In the genomic region with DNA sequence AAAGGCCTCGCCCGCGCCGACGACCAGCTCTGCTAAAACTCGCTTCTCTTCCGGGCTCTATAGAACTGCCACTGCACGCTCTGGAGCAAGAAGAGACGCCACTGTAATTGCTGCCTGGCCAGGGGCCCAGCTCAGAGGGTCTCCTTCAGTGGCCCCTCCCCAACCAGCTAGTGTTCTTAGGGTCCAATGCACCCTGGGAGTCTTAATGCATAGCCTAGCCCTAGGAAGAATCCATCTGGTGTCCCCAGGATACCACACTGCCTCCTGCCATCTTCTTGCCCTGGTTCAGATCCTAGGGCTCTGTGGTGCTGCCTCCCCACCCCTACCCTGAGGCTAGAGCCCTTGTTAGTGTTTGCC, we compare ENCODE assay signal across 8 mouse cellular contexts. TPM values are rescaled to one million over a fixed set of nuclear protein-coding genes. Genes with fewer than 3 reads are reported as not detected.
DNase-seq lines count a peak whose midpoint lies in the region; ATAC-seq and TF ChIP-seq lines count a peak whose summit lies in the region.

No protein-coding gene starts in this region.

- no peaks in the 10 kb centered on the region for H3K9me3 ChIP-seq in lung, postnatal 0 days (ENCODE audit: low read length)
- no peaks in the 10 kb centered on the region for H3K9me3 ChIP-seq in forebrain, embryonic 14.5 days (replicated peaks; ENCODE audit: control insufficient read depth, low read length)
- H3K9me3 ChIP-seq in limb, embryonic 11.5 days (ENCODE audit: control insufficient read depth, low read length): no peaks in the 10 kb centered on the region
- no peaks in the 10 kb centered on the region for H3K9me3 ChIP-seq in neural tube, embryonic 14.5 days (ENCODE audit: control insufficient read depth, low read length)

- peak overlapping the region; percentile 72 for H3K4me2 ChIP-seq in lung, postnatal 0 days (replicated peaks; ENCODE audit: low read depth, low read length)
- H3K4me2 ChIP-seq in forebrain, embryonic 14.5 days (ENCODE audit: low read length): peak overlapping the region; percentile 67
- peak overlapping the region; percentile 72 for H3K4me2 ChIP-seq in limb, embryonic 11.5 days (ENCODE audit: low read depth, severe bottlenecking)
- peak overlapping the region; percentile 65 for H3K4me2 ChIP-seq in neural tube, embryonic 14.5 days (ENCODE audit: low read depth, low read length)

- DNase-seq in lung, postnatal 0 days (ENCODE audit: low spot score): no peak
- no peak for DNase-seq in lung, adult 18-20 months
- DNase-seq in forebrain, embryonic 14.5 days (ENCODE audit: low spot score): no peak
- no peak for DNase-seq in limb, embryonic 11.5 days (ENCODE audit: low spot score)
- DNase-seq in spleen, postnatal 14 days (ENCODE audit: low spot score in 2 of 2): no peak
- DNase-seq in cerebellum, adult 11 months: no peak
- DNase-seq in left cerebral cortex, adult 11 months (ENCODE audit: low spot score): no peak

- TF ChIP-seq CTCF in lung, postnatal 0 days (IDR thresholded peaks at IDR 0.05): no peak

- no peak overlapping the region for H3K27ac ChIP-seq in lung, postnatal 0 days (ENCODE audit: low read length)
- H3K27ac ChIP-seq in forebrain, embryonic 14.5 days (ENCODE audit: low read depth, low read length): no peak overlapping the region
- H3K27ac ChIP-seq in limb, embryonic 11.5 days (replicated peaks; ENCODE audit: low read depth, low read length): no peak overlapping the region
- 0 out of 2 replicates have a peak overlapping the region, but pooled peaks have one; percentile 10 for H3K27ac ChIP-seq in neural tube, embryonic 14.5 days (ENCODE audit: low read depth, low read length)

- no peaks in the 10 kb centered on the region for H3K4me1 ChIP-seq in lung, postnatal 0 days (ENCODE audit: insufficient read depth, low read depth, low read length)
- no peaks in the 10 kb centered on the region for H3K4me1 ChIP-seq in forebrain, embryonic 14.5 days (ENCODE audit: control insufficient read depth, insufficient read depth, low read length)
- no peaks in the 10 kb centered on the region for H3K4me1 ChIP-seq in limb, embryonic 11.5 days (ENCODE audit: control insufficient read depth, insufficient read depth, low read length)
- H3K4me1 ChIP-seq in neural tube, embryonic 14.5 days (ENCODE audit: control insufficient read depth, insufficient read depth, low read length): peaks cover 4% of the 10 kb centered on the region; the same call in 1 of the 2 replicates

- 0 out of 2 replicates have a peak overlapping the region, but pooled peaks have one; percentile 23 for H3K9ac ChIP-seq in lung, postnatal 0 days (replicated peaks; ENCODE audit: low read depth)
- peak overlapping the region; percentile 69 for H3K9ac ChIP-seq in forebrain, embryonic 14.5 days (ENCODE audit: low read length)
- peak overlapping the region; percentile 56 for H3K9ac ChIP-seq in limb, embryonic 11.5 days (ENCODE audit: low read length)
- H3K9ac ChIP-seq in neural tube, embryonic 14.5 days (replicated peaks; ENCODE audit: low read depth, low read length): peak overlapping the region; percentile 57

- WGBS in lung, postnatal 0 days: 3% methylated on average over 9 of the region's 9 CpGs
- 5% methylated on average over 9 of the region's 9 CpGs for WGBS in forebrain, embryonic 14.5 days
- WGBS in limb, embryonic 11.5 days: 15% methylated on average over 9 of the region's 9 CpGs
- WGBS in neural tube, embryonic 14.5 days: 17% methylated on average over 9 of the region's 9 CpGs

- H3K27me3 ChIP-seq in lung, postnatal 0 days (replicated peaks; ENCODE audit: insufficient read depth, low read length): no peaks in the 10 kb centered on the region
- no peaks in the 10 kb centered on the region for H3K27me3 ChIP-seq in forebrain, embryonic 14.5 days (replicated peaks; ENCODE audit: control insufficient read depth, insufficient read depth, low read length)
- no peaks in the 10 kb centered on the region for H3K27me3 ChIP-seq in limb, embryonic 11.5 days (ENCODE audit: control insufficient read depth, insufficient read depth, low read length)
- no peaks in the 10 kb centered on the region for H3K27me3 ChIP-seq in neural tube, embryonic 14.5 days (ENCODE audit: control insufficient read depth, insufficient read depth, low read length)

- H3K36me3 ChIP-seq in lung, postnatal 0 days (ENCODE audit: insufficient read depth, low read length): peaks cover 10% of the 10 kb centered on the region
- peaks cover 23% of the 10 kb centered on the region for H3K36me3 ChIP-seq in forebrain, embryonic 14.5 days (ENCODE audit: control insufficient read depth, insufficient read depth, low read length)
- no peaks in the 10 kb centered on the region for H3K36me3 ChIP-seq in limb, embryonic 11.5 days (ENCODE audit: control insufficient read depth, insufficient read depth, low read length)
- peaks cover 9% of the 10 kb centered on the region; the same call in 1 of the 2 replicates for H3K36me3 ChIP-seq in neural tube, embryonic 14.5 days (ENCODE audit: control insufficient read depth, insufficient read depth, low read length)

- no peak for TF ChIP-seq EP300 in lung, postnatal 0 days (IDR thresholded peaks at IDR 0.05)

- peak; percentile 44 for ATAC-seq in lung, postnatal 0 days
- peak; percentile 71 for ATAC-seq in forebrain, embryonic 14.5 days
- ATAC-seq in limb, embryonic 11.5 days (ENCODE audit: insufficient number of reproducible peaks, low FRiP score, low TSS enrichment, low read depth): no peak
- peak; percentile 71 for ATAC-seq in neural tube, embryonic 14.5 days (ENCODE audit: low read depth)

- H3K4me3 ChIP-seq in lung, postnatal 0 days (ENCODE audit: low read depth, low read length): peak overlapping the region; percentile 45
- H3K4me3 ChIP-seq in forebrain, embryonic 14.5 days (ENCODE audit: low read depth, low read length): peak overlapping the region; percentile 44
- peak overlapping the region; percentile 43 for H3K4me3 ChIP-seq in limb, embryonic 11.5 days (ENCODE audit: low read depth, low read length)
- H3K4me3 ChIP-seq in neural tube, embryonic 14.5 days (ENCODE audit: low read depth, low read length): peak overlapping the region; percentile 37

RNA-seq across cellular contexts. Expression of gene Exoc3, which starts 41.5 kb away (rescaled TPM):
- polyA plus RNA-seq in lung, postnatal 0 days (2015; fragmentation: Nextera tagmentation; extraction: Ambion mirVana): 44.2 and 46.9 TPM in 2 replicates
- polyA plus RNA-seq in forebrain, embryonic 14.5 days (2014; fragmentation: Nextera tagmentation; extraction: Ambion mirVana): 134 and 138 TPM in 2 replicates
- polyA plus RNA-seq in limb, embryonic 11.5 days (2014; fragmentation: Nextera tagmentation; extraction: Ambion mirVana): 80.7 and 85.2 TPM in 2 replicates
- 113 and 121 TPM in 2 replicates for polyA plus RNA-seq in neural tube, embryonic 14.5 days (2014; fragmentation: Nextera tagmentation; extraction: Ambion mirVana)

RNA-seq across cellular contexts. Expression of gene Slc9a3, which starts 45.8 kb away (rescaled TPM):
- not detected in 2 replicates for polyA plus RNA-seq in lung, postnatal 0 days (2015; fragmentation: Nextera tagmentation; extraction: Ambion mirVana)
- 0.04 TPM in 1 of 2 replicates, not detected in the other for polyA plus RNA-seq in forebrain, embryonic 14.5 days (2014; fragmentation: Nextera tagmentation; extraction: Ambion mirVana)
- polyA plus RNA-seq in limb, embryonic 11.5 days (2014; fragmentation: Nextera tagmentation; extraction: Ambion mirVana): 0.04 TPM in 1 of 2 replicates, not detected in the other
- 0.13 and 0.28 TPM in 2 replicates for polyA plus RNA-seq in neural tube, embryonic 14.5 days (2014; fragmentation: Nextera tagmentation; extraction: Ambion mirVana)
